Mouse (Mus musculus) embryo, embryonic 11 days (tissue): ENCODE results near the gene Gm20914.
"Not testable (repeated sequence)": the region's sequence is repeated elsewhere in the genome, so short reads cannot be mapped to it uniquely, and the experiment has no call there.

Experiments
- DNase-seq: peaks from one replicate; pipeline ENCODE4 v3.0.0-alpha.2; 2015

The Gm20914 gene

GRCm38 (mm10) chrY:5725678-5726077 lies at the start of gene Gm20914:
Gm20914 (plus strand) TSS chrY:5725978.
- DNase-seq: not testable (repeated sequence)
